Mouse (Mus musculus) neural tube, embryonic 14.5 days (tissue): ENCODE results near the gene Tnfrsf13c. TPM values are rescaled to one million over a fixed set of nuclear protein-coding genes. Genes with fewer than 3 reads are reported as not detected.

Experiments used
- ATAC-seq: fragments of 200-750 bp; cut with Nextera tagmentation; 2 replicates; pipeline ENCODE4 v1.8.0; 2017; ENCODE audit warnings: low read depth, mild to moderate bottlenecking, moderate TSS enrichment, moderate library complexity
- H3K27ac ChIP-seq: fragments of 300-500 bp; sonication (generic); 2 replicates; pipeline ENCODE4 v1.5.1; 2014; ENCODE audit warnings: low read depth, mild to moderate bottlenecking, control low read depth, low read length, moderate library complexity, mixed read lengths
- H3K27me3 ChIP-seq: fragments of 300-500 bp; sonication (generic); 2 replicates; pipeline ENCODE4 v1.6.1; 2014; ENCODE audit warnings: low read length; ENCODE audit not compliant: control insufficient read depth, insufficient read depth
- H3K36me3 ChIP-seq: fragments of 300-500 bp; sonication (generic); 2 replicates; pipeline ENCODE4 v1.6.1; 2014; ENCODE audit warnings: low read length, mixed read lengths; ENCODE audit not compliant: control insufficient read depth, insufficient read depth
- H3K4me1 ChIP-seq: fragments of 300-500 bp; sonication (generic); 2 replicates; pipeline ENCODE4 v1.6.1; 2014; ENCODE audit warnings: low read length; ENCODE audit not compliant: control insufficient read depth, insufficient read depth
- H3K4me2 ChIP-seq: fragments of 300-500 bp; sonication (generic); 2 replicates; pipeline ENCODE4 v1.6.1; 2014; ENCODE audit warnings: mild to moderate bottlenecking, low read depth, low read length, control low read depth
- H3K4me3 ChIP-seq: fragments of 300-500 bp; sonication (generic); 2 replicates; pipeline ENCODE4 v1.5.1; 2014; ENCODE audit warnings: low read depth, low read length, control low read depth, mixed read lengths
- H3K9ac ChIP-seq: fragments of 300-500 bp; sonication (generic); replicated peaks from 2 replicates; pipeline ENCODE4 v1.6.1; 2014; ENCODE audit warnings: low read depth, mild to moderate bottlenecking, control low read depth, low read length, mixed read lengths
- H3K9me3 ChIP-seq: fragments of 300-500 bp; sonication (generic); 2 replicates; pipeline ENCODE4 v1.6.1; 2016; ENCODE audit warnings: low read length; ENCODE audit not compliant: control insufficient read depth
- WGBS: fragments of 180-500 bp; shearing (Covaris S2); extraction: QIAGEN DNeasy Blood & Tissue Kit; methylation state at CpG from one replicate; pipeline ENCODE4 v1.1.7; 2014; 5-methylcytosine and 5-hydroxymethylcytosine counted together
- polyA plus RNA-seq: library from polyadenylated mRNA; unstranded; fragments of >200 nt; fragmentation: Nextera tagmentation; extraction: Ambion mirVana; gene quantifications from 2 replicates; pipeline ENCODE4 v1.2.1, GENCODE M21; 2014

The Tnfrsf13c gene
- polyA plus RNA-seq, 1 experiment from 2014 or later = 1.4 TPM

GRCm38 (mm10) chr15:82212752-82213063, 11.5 kb downstream of the Tnfrsf13c start, which contains the start of gene Shisa8:
TSS of gene Shisa8 (minus strand) at chr15:82212815.
- peaks cover 59% of the 10 kb centered on the region for H3K27me3 ChIP-seq
- no peaks in the 10 kb centered on the region for H3K9me3 ChIP-seq
- WGBS = 0% methylated on average over 11 of the region's 34 CpGs
- H3K4me1 ChIP-seq = peaks cover 17% of the 10 kb centered on the region
- H3K4me3 ChIP-seq = peak within 1 kb of the TSS; percentile 39
- peak within 1 kb of the TSS; percentile 56 for H3K4me2 ChIP-seq
- no peak within 1 kb of the TSS; the same call in 1 of the 2 replicates for H3K27ac ChIP-seq
- 0 out of 2 replicates have a peak, but pooled peaks have one; percentile 16 for ATAC-seq
- H3K36me3 ChIP-seq = no peaks in the 10 kb centered on the region
- peak within 1 kb of the TSS; percentile 42 for H3K9ac ChIP-seq

DNA sequence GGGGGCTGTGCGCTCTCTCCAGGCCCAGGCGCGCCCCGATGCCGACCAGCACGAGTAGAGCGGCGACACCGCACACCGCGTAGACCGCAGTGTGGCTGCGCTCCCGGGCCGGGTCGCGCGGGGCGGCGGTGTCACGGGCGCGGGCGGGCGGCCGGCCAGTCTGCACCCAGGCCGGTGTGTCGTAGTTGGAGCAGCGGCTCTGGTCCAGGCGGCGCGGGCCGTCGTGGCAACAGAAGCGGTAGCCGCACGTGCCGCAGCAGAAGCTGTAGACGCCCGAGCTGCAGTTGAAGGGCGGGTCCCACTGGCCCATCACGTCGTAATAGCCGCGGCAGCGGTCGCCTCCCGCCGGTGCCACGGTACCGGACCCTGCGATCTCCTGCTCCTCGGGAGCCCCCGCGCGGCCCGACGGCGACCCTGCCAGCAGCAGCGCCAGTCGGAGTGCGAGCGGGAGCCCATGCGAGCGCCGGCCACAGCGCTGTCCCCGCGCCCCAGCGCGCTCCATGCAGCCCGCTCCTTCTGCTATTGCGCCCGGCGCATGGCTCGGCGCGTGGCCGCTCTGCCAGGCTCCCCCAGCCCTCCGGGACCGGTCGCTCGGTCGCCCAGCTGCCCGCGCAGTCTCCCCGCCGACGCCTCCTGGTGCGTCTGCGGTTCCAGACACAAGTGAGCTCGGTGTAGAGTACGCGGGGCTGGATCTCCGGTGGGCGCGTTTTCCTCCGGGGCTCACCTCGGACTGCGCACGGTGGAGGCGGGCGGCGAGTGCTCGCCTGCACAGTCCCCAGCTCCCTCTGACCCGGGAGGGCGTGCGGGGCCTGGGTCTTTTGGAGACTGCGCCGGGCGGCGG, 12.0 kb downstream of the Tnfrsf13c start:
- H3K9me3 ChIP-seq = no peaks in the 10 kb centered on the region
- ATAC-seq = peak; percentile 39; the same call in 1 of the 2 replicates
- no peak overlapping the region; the same call in 1 of the 2 replicates for H3K27ac ChIP-seq
- H3K4me2 ChIP-seq = peak overlapping the region; percentile 56
- H3K4me1 ChIP-seq = peaks cover 20% of the 10 kb centered on the region
- WGBS = under 1% methylated on average over 82 of the region's 112 CpGs
- H3K27me3 ChIP-seq = peaks cover 61% of the 10 kb centered on the region
- H3K9ac ChIP-seq = peak overlapping the region; percentile 42
- H3K36me3 ChIP-seq = no peaks in the 10 kb centered on the region
- peak overlapping the region; percentile 39 for H3K4me3 ChIP-seq

GRCm38 (mm10) chr15:82211281-82211680, 12.9 kb downstream of the Tnfrsf13c start:
- Histone ChIP-seq H3K27ac (no peak overlapping the region), H3K4me2 (peak overlapping the region; percentile 56; the same call in 1 of the 2 replicates), H3K4me3 (peak overlapping the region; percentile 39; the same call in 1 of the 2 replicates), H3K36me3 (no peaks in the 10 kb centered on the region; the same call in 1 of the 2 replicates), H3K27me3 (peaks cover 69% of the 10 kb centered on the region), H3K4me1 (peaks cover 24% of the 10 kb centered on the region), H3K9ac (no peak overlapping the region), H3K9me3 (no peaks in the 10 kb centered on the region)
- no peak for ATAC-seq
- WGBS = 4% methylated on average over 10 of the region's 11 CpGs

DNA sequence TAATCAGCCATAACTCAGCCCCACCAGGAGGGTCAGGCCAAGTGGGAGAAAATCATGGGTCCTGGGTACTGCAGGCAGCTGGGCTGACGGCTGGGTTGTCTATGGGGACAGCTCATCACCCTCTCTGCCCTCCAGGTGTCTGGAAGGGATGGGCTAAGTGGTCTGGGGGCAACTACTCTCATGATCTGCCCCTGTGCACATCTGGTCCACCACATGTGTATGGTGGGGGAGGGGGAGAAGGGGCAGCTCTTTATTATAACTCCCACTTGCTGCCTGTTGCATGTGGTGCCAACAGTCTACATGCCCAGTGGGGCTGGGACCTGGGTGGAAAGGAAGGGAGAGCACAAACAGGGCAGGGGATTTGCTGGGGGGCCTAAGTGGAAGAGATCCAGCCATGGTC, 13.4 kb downstream of the Tnfrsf13c start:
- H3K4me1 ChIP-seq = peaks cover 29% of the 10 kb centered on the region

GRCm38 (mm10) chr15:82209295-82210050, 14.7 kb downstream of the Tnfrsf13c start:
- H3K4me2 ChIP-seq = no peak overlapping the region
- H3K27ac ChIP-seq = no peak overlapping the region
- H3K27me3 ChIP-seq = peaks cover 68% of the 10 kb centered on the region
- H3K4me3 ChIP-seq = no peak overlapping the region
- ATAC-seq = no peak
- peaks cover 29% of the 10 kb centered on the region for H3K4me1 ChIP-seq
- no peak overlapping the region for H3K9ac ChIP-seq
- WGBS = 78% methylated on average over 13 of the region's 13 CpGs
- no peaks in the 10 kb centered on the region for H3K9me3 ChIP-seq
- H3K36me3 ChIP-seq = peaks cover 7% of the 10 kb centered on the region

More for the DNA sequence above, 13.4 kb downstream of the Tnfrsf13c start:
- Histone ChIP-seq H3K36me3 (peaks cover 2% of the 10 kb centered on the region), H3K27ac (no peak overlapping the region), H3K27me3 (peaks cover 74% of the 10 kb centered on the region), H3K9ac (no peak overlapping the region), H3K9me3 (no peaks in the 10 kb centered on the region), H3K4me3 (no peak overlapping the region), H3K4me2 (no peak overlapping the region)
- no peak for ATAC-seq
- 42% methylated on average over 1 of the region's 1 CpGs for WGBS

GRCm38 (mm10) chr15:82208307-82208706, 15.9 kb downstream of the Tnfrsf13c start:
- peaks cover 61% of the 10 kb centered on the region for H3K27me3 ChIP-seq
- no peak overlapping the region for H3K4me2 ChIP-seq
- no peak overlapping the region for H3K4me3 ChIP-seq
- H3K36me3 ChIP-seq = peaks cover 17% of the 10 kb centered on the region
- WGBS = 87% methylated on average over 8 of the region's 8 CpGs
- no peak overlapping the region for H3K27ac ChIP-seq
- H3K9me3 ChIP-seq = no peaks in the 10 kb centered on the region
- peaks cover 29% of the 10 kb centered on the region for H3K4me1 ChIP-seq
- ATAC-seq = no peak
- no peak overlapping the region for H3K9ac ChIP-seq

DNA sequence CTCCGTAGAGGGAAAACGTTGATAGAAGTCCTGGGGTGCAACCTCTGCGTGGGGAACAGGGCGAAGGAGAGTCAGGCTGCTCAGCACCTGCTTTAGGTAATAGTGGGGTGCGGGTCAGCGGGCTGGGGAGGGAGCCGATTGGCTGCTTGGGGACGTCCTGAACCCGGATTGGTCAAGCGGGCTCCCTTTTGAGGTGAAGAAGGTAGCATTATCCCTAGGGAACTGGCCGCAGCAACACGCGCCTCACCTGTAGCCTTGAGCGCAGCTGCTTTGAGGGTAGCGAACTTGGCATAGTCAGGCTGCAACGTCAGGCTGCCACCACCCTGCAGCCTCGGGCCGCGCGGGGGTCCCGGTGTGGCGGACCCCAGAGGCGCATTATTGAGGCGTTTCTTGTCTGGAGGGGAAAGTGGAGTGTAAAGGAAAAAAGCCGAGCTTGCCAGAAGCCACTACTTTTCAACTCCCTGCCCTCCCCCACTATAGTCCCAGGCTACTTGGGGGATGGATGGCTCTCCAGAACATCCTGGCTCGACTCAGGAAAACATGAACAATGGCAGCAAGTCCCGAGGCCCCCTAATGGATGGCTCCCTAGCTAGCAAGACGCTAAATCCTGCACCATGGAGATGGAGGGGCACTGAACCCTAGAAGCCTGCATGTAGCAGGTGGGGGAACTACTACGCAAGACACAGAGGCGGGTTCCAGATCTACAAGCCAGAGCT, 16.5 kb downstream of the Tnfrsf13c start:
- WGBS = 15% methylated on average over 30 of the region's 30 CpGs
- H3K9ac ChIP-seq = no peak overlapping the region
- no peak for ATAC-seq
- peaks cover 28% of the 10 kb centered on the region for H3K4me1 ChIP-seq
- H3K27ac ChIP-seq = no peak overlapping the region
- H3K27me3 ChIP-seq = peaks cover 55% of the 10 kb centered on the region
- H3K9me3 ChIP-seq = no peaks in the 10 kb centered on the region
- no peak overlapping the region for H3K4me3 ChIP-seq
- no peak overlapping the region for H3K4me2 ChIP-seq
- peaks cover 23% of the 10 kb centered on the region for H3K36me3 ChIP-seq

DNA sequence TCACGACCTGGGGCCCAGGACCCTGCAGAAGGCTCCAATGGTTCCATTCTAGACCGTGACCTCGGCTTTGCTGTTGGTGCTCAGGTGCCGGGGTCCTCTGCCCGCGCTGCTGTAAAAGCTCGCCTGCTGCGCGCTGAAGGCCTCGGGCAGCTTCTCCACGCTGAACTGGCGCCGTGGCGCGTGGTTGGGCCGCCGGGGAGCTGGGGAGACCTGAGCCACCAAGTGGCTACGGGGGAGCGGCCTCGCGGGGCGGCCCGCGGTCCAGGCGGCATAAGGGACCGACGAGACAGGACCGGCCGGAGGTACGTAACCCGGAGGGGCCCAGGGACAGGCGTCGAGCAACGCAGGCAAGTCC, 17.1 kb downstream of the Tnfrsf13c start:
- Histone ChIP-seq H3K27ac (no peak overlapping the region), H3K4me3 (no peak overlapping the region), H3K36me3 (peaks cover 27% of the 10 kb centered on the region), H3K4me2 (no peak overlapping the region), H3K4me1 (peaks cover 22% of the 10 kb centered on the region), H3K27me3 (peaks cover 49% of the 10 kb centered on the region), H3K9ac (no peak overlapping the region), H3K9me3 (no peaks in the 10 kb centered on the region)
- WGBS = 12% methylated on average over 34 of the region's 34 CpGs
- ATAC-seq = no peak
